Mouse (Mus musculus) neural tube, embryonic 13.5 days (tissue): ENCODE data around the gene Psme3. TPM values are rescaled to one million over a fixed set of nuclear protein-coding genes. Genes with fewer than 3 reads are reported as not detected.

Experiments
- ATAC-seq: fragments of 200-750 bp; cut with Nextera tagmentation; 2 replicates; pipeline ENCODE4 v1.8.0; 2017; ENCODE audit warnings: low read depth, mild to moderate bottlenecking, moderate TSS enrichment, moderate library complexity
- H3K27ac ChIP-seq: fragments of 300-500 bp; sonication (generic); replicated peaks from 2 replicates; pipeline ENCODE4 v1.5.1; 2015; ENCODE audit warnings: moderate library complexity, mild to moderate bottlenecking, inconsistent platforms
- H3K27me3 ChIP-seq: fragments of 300-500 bp; sonication (generic); 2 replicates; pipeline ENCODE4 v1.6.1; 2015; ENCODE audit warnings: mild to moderate bottlenecking, inconsistent platforms
- H3K36me3 ChIP-seq: fragments of 300-500 bp; sonication (generic); 2 replicates; pipeline ENCODE4 v1.6.1; 2015; ENCODE audit warnings: mild to moderate bottlenecking, inconsistent platforms
- H3K4me1 ChIP-seq: fragments of 300-500 bp; sonication (generic); replicated peaks from 2 replicates; pipeline ENCODE4 v1.6.1; 2015; ENCODE audit warnings: inconsistent platforms
- H3K4me2 ChIP-seq: fragments of 300-500 bp; sonication (generic); 2 replicates; pipeline ENCODE4 v1.6.1; 2015; ENCODE audit warnings: inconsistent platforms, mild to moderate bottlenecking, moderate library complexity
- H3K4me3 ChIP-seq: fragments of 300-500 bp; sonication (generic); 2 replicates; pipeline ENCODE4 v1.5.1; 2015; ENCODE audit warnings: mild to moderate bottlenecking, inconsistent platforms
- H3K9ac ChIP-seq: fragments of 300-500 bp; sonication (generic); 2 replicates; pipeline ENCODE4 v1.6.1; 2015; ENCODE audit warnings: moderate library complexity, mild to moderate bottlenecking, inconsistent platforms
- H3K9me3 ChIP-seq: fragments of 300-500 bp; sonication (generic); 2 replicates; pipeline ENCODE4 v1.6.1; 2016; ENCODE audit warnings: inconsistent platforms
- WGBS: fragments of 180-500 bp; shearing (Covaris S2); methylation state at CpG from one replicate; pipeline ENCODE4 v1.1.7; 2015; 5-methylcytosine and 5-hydroxymethylcytosine counted together
- microRNA-seq: library from miRNA; unstranded; fragments of <30 nt; microRNA quantifications from one replicate; pipeline ENCODE4, GENCODE M21; 2016
- polyA plus RNA-seq: library from polyadenylated mRNA; unstranded; fragments of >200 nt; fragmentation: Nextera tagmentation; extraction: Ambion mirVana; gene quantifications from 2 replicates; pipeline ENCODE4 v1.2.1, GENCODE M21; 2015

Psme3 gene
- polyA plus RNA-seq, 1 experiment from 2014 or later, result 126 TPM

- no peaks in the 10 kb centered on the region for H3K4me1 ChIP-seq
- no peak for ATAC-seq
- no peak overlapping the region for H3K9ac ChIP-seq
- no peak overlapping the region for H3K27ac ChIP-seq
- H3K9me3 ChIP-seq, result no peaks in the 10 kb centered on the region
- H3K27me3 ChIP-seq, result no peaks in the 10 kb centered on the region
- 77% methylated on average over 3 of the region's 3 CpGs for WGBS
- H3K4me3 ChIP-seq, result no peak overlapping the region
- H3K36me3 ChIP-seq, result no peaks in the 10 kb centered on the region
- no peak overlapping the region for H3K4me2 ChIP-seq
Observed at GRCm38 (mm10) chr11:101360651-101361113, 44.7 kb downstream of the Psme3 start.

DNA sequence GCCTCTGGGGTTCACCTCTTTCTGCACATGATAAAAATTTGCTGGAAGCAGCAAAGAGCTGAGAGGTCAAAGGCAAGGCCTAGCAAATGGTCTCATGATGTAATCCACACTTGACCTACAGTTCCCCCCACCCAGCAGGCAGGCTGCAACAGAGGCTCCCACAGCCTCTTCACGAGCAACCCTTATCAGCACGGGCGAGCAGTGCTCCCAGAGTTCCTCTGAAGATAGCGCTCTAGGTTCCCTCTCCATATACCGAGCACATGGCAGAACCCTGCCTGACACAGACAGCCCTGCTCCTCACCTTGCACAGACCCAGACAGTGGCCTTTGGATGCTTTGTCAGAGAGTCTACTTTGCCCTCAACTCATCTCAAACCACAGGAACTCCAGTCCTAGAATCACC is 48.5 kb downstream of the Psme3 start:
- no peak overlapping the region for H3K9ac ChIP-seq
- H3K27me3 ChIP-seq, result no peaks in the 10 kb centered on the region
- H3K36me3 ChIP-seq, result no peaks in the 10 kb centered on the region
- H3K4me2 ChIP-seq, result no peak overlapping the region
- no peak overlapping the region for H3K27ac ChIP-seq
- 87% methylated on average over 5 of the region's 5 CpGs for WGBS
- H3K4me3 ChIP-seq, result no peak overlapping the region
- no peaks in the 10 kb centered on the region for H3K4me1 ChIP-seq
- no peaks in the 10 kb centered on the region for H3K9me3 ChIP-seq
- no peak for ATAC-seq

DNA sequence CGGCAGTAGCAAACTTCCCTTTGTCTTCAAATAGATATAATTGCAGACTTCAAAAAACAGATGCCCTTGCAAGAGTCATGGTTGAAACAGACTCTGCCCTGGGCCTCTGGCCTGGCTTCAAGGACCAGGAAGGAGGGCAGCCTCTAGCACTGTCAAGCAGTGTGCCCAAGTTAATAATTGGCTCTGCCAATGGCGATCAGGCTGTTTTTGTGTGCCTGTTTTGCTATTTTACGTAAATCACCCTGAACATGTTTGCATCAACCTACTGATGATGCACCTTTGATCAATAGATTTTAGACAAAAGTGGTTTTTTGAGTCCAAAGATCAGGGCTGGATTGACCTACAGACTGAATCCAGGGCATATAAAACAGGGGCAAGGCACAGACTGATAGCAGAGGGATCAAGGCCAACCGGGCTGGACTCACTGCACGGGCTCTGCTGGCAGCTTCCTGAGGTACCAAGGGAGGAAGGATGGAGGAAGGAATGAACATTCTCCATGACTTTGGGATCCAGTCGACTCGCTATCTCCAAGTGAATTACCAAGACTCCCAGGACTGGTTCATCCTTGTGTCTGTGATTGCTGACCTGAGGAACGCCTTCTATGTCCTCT is 51.4 kb downstream of the Psme3 start, which contains the start of gene G6pc:
Gene G6pc (plus strand): TSS at position 236 of the 610 bp plus-strand sequence.
- no peaks in the 10 kb centered on the region for H3K9me3 ChIP-seq
- no peaks in the 10 kb centered on the region for H3K36me3 ChIP-seq
- H3K4me1 ChIP-seq, result no peaks in the 10 kb centered on the region
- H3K27me3 ChIP-seq, result no peaks in the 10 kb centered on the region
- ATAC-seq, result no peak
- H3K4me3 ChIP-seq, result no peak within 1 kb of the TSS
- H3K27ac ChIP-seq, result no peak within 1 kb of the TSS
- 89% methylated on average over 8 of the region's 8 CpGs for WGBS
- no peak within 1 kb of the TSS for H3K4me2 ChIP-seq
- no peak within 1 kb of the TSS for H3K9ac ChIP-seq

DNA sequence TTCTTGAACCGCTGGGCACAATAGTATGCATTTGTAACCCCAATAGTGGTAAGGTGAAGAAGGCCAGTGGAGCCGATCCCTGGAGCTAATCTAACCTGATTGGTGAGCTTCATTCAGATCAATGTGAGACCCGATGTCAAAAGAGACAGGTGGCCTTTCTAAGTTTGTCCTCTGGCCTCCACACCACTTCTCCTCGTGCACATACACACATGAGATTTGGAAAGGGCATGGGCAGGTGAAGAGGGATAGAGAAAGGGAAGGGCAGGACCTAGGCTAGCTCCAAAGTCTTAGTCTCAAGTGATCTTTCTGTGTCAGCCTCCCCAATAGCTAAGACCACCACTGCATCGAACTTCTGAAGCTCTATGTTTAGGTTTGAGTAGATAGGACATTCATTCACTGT is 54.1 kb downstream of the Psme3 start:
- H3K9ac ChIP-seq, result no peak overlapping the region
- H3K4me2 ChIP-seq, result no peak overlapping the region
- no peak overlapping the region for H3K4me3 ChIP-seq
- no peaks in the 10 kb centered on the region for H3K9me3 ChIP-seq
- no peaks in the 10 kb centered on the region for H3K36me3 ChIP-seq
- H3K27me3 ChIP-seq, result no peaks in the 10 kb centered on the region
- no peaks in the 10 kb centered on the region for H3K4me1 ChIP-seq
- ATAC-seq, result no peak
- WGBS, result 87% methylated on average over 5 of the region's 5 CpGs
- no peak overlapping the region for H3K27ac ChIP-seq

Small RNA genes within 50 kb of the gene (microRNA-seq; reads per million reads assigned to microRNA genes)
- not detected for gene Gm25593

Other genes with a start within 250 kb of the Psme3 start
- gene Naglu, start 246.2 kb upstream of the Psme3 start, polyA plus RNA-seq, result 9.0 and 9.4 TPM in 2 replicates
- 0.37 and 0.47 TPM in 2 replicates for gene Hsd17b1, start 237.8 kb upstream of the Psme3 start, polyA plus RNA-seq
- gene Coasy, start 233.6 kb upstream of the Psme3 start, polyA plus RNA-seq, result 39.9 and 45.5 TPM in 2 replicates
- gene Mlx, start 228.9 kb upstream of the Psme3 start, polyA plus RNA-seq, result 87.3 and 96.9 TPM in 2 replicates
- 20.5 and 23.7 TPM in 2 replicates for gene Psmc3ip, start 220.8 kb upstream of the Psme3 start, polyA plus RNA-seq
- gene Retreg3, start 196.3 kb upstream of the Psme3 start, polyA plus RNA-seq, result 25.8 and 26.1 TPM in 2 replicates
- 77.7 and 78.9 TPM in 2 replicates for gene Tubg1, start 196.3 kb upstream of the Psme3 start, polyA plus RNA-seq
- 35.5 and 38.9 TPM in 2 replicates for gene Tubg2, start 160.3 kb upstream of the Psme3 start, polyA plus RNA-seq
- 4.6 and 5.1 TPM in 2 replicates for gene Cntnap1, start 145.7 kb upstream of the Psme3 start, polyA plus RNA-seq
- 10.3 and 13.0 TPM in 2 replicates for gene Plekhh3, start 144.9 kb upstream of the Psme3 start, polyA plus RNA-seq
- 0.40 and 0.91 TPM in 2 replicates for gene Ccr10, start 140.8 kb upstream of the Psme3 start, polyA plus RNA-seq
- gene Ezh1, start 89.8 kb upstream of the Psme3 start, polyA plus RNA-seq, result 15.4 and 17.9 TPM in 2 replicates
- gene Ramp2, start 70.2 kb upstream of the Psme3 start, polyA plus RNA-seq, result 97.6 and 108 TPM in 2 replicates
- gene Vps25, start 62.5 kb upstream of the Psme3 start, polyA plus RNA-seq, result 114 and 117 TPM in 2 replicates
- gene Wnk4, start 55.6 kb upstream of the Psme3 start, polyA plus RNA-seq, result 5.5 and 6.8 TPM in 2 replicates
- 0.89 and 1.0 TPM in 2 replicates for gene Cntd1, start 37.2 kb upstream of the Psme3 start, polyA plus RNA-seq
- gene Coa3, start 37.1 kb upstream of the Psme3 start, polyA plus RNA-seq, result 211 and 238 TPM in 2 replicates
- 173 and 178 TPM in 2 replicates for gene Becn1, start 13.9 kb upstream of the Psme3 start, polyA plus RNA-seq
- gene Aoc2, start 8.8 kb downstream of the Psme3 start, polyA plus RNA-seq, result 2.0 and 2.1 TPM in 2 replicates
- 0.07 TPM in 1 of 2 replicates, not detected in the other for gene Aoc3, start 14.4 kb downstream of the Psme3 start, polyA plus RNA-seq
- not detected in 2 replicates for gene G6pc, start 51.3 kb downstream of the Psme3 start, polyA plus RNA-seq
- 79.4 and 90.0 TPM in 2 replicates for gene Aarsd1, start 101.4 kb downstream of the Psme3 start, polyA plus RNA-seq
- gene Gm27029, start 108.6 kb downstream of the Psme3 start, polyA plus RNA-seq, result 5.7 and 8.3 TPM in 2 replicates
- gene Rundc1, start 108.9 kb downstream of the Psme3 start, polyA plus RNA-seq, result 25.5 and 28.5 TPM in 2 replicates
- 3.3 and 4.3 TPM in 2 replicates for gene Ptges3l, start 109.1 kb downstream of the Psme3 start, polyA plus RNA-seq
- 303 and 315 TPM in 2 replicates for gene Rpl27, start 126.1 kb downstream of the Psme3 start, polyA plus RNA-seq
- 3.6 and 3.8 TPM in 2 replicates for gene Ifi35, start 132.2 kb downstream of the Psme3 start, polyA plus RNA-seq
- gene Rnd2, start 148.8 kb downstream of the Psme3 start, polyA plus RNA-seq, result 80.5 and 83.0 TPM in 2 replicates
- 72.6 and 75.8 TPM in 2 replicates for gene Vat1, start 150.0 kb downstream of the Psme3 start, polyA plus RNA-seq
- 3.0 and 3.2 TPM in 2 replicates for gene Brca1, start 235.7 kb downstream of the Psme3 start, polyA plus RNA-seq
- gene Nbr1, start 235.9 kb downstream of the Psme3 start, polyA plus RNA-seq, result 99.4 and 107 TPM in 2 replicates